Mouse (Mus musculus) olfactory bulb, adult 2 months (tissue): ENCODE measurements at regions not wholly inside any gene's neighbourhood (a gene's known extent, or its start where the extent isn't known, plus 50 kb on each side); places are given as distances from the start of the nearest gene placed in this dataset.

Experiments used
- CTCF ChIP-seq: fragments of 200-500 bp; IDR thresholded peaks from 2 replicates; pipeline ENCODE4 v1.5.1; 2012; ENCODE audit warnings: low read depth, mild to moderate bottlenecking, low read length, moderate library complexity; ENCODE audit not compliant: insufficient read depth
- POLR2A ChIP-seq: fragments of 200-500 bp; IDR thresholded peaks from 2 replicates; pipeline ENCODE4 v1.6.1; 2012; ENCODE audit warnings: mild to moderate bottlenecking, low read depth, low read length, moderate library complexity; ENCODE audit not compliant: insufficient read depth

- TF ChIP-seq POLR2A (no peak), CTCF (no peak)
Measured at GRCm38 (mm10) chr5:111671762-111672161, 62.0 kb upstream of the Gm26897 start.
